Mouse (Mus musculus) midbrain, embryonic 11.5 days (tissue): Measurements from ENCODE around the gene Ubash3b. TPM values are rescaled to one million over a fixed set of nuclear protein-coding genes. Genes with fewer than 3 reads are reported as not detected.

ENCODE experiments used
- ATAC-seq: fragments of 200-750 bp; cut with Nextera tagmentation; 2 replicates; pipeline ENCODE4 v1.8.0; 2017; ENCODE audit warnings: moderate TSS enrichment, moderate library complexity; ENCODE audit not compliant: low FRiP score
- DNase-seq: peaks from one replicate; pipeline ENCODE4 v3.0.0; 2015; ENCODE audit warnings: low spot score; ENCODE audit errors: missing footprints
- H3K27ac ChIP-seq: fragments of 300-500 bp; sonication (generic); 2 replicates; pipeline ENCODE4 v1.5.1; 2014; ENCODE audit warnings: low read depth, low read length
- H3K27me3 ChIP-seq: fragments of 300-500 bp; sonication (generic); 2 replicates; pipeline ENCODE4 v1.6.1; 2014; ENCODE audit warnings: mild to moderate bottlenecking, low read length, moderate library complexity, mixed read lengths; ENCODE audit not compliant: control insufficient read depth, insufficient read depth
- H3K36me3 ChIP-seq: fragments of 300-500 bp; sonication (generic); 2 replicates; pipeline ENCODE4 v1.6.1; 2014; ENCODE audit warnings: mild to moderate bottlenecking, low read length, moderate library complexity, mixed read lengths; ENCODE audit not compliant: control insufficient read depth, insufficient read depth
- H3K4me1 ChIP-seq: fragments of 300-500 bp; sonication (generic); 2 replicates; pipeline ENCODE4 v1.6.1; 2014; ENCODE audit warnings: low read length; ENCODE audit not compliant: control insufficient read depth, insufficient read depth
- H3K4me2 ChIP-seq: fragments of 300-500 bp; sonication (generic); 2 replicates; pipeline ENCODE4 v1.6.1; 2014; ENCODE audit warnings: mild to moderate bottlenecking, moderate library complexity
- H3K4me3 ChIP-seq: fragments of 300-500 bp; sonication (generic); 2 replicates; pipeline ENCODE4 v1.5.1; 2014; ENCODE audit warnings: low read depth, low read length
- H3K9ac ChIP-seq: fragments of 300-500 bp; sonication (generic); 2 replicates; pipeline ENCODE4 v1.6.1; 2014; ENCODE audit warnings: low read length
- H3K9me3 ChIP-seq: fragments of 300-500 bp; sonication (generic); 2 replicates; pipeline ENCODE4 v1.6.1; 2016; ENCODE audit warnings: low read length; ENCODE audit not compliant: control insufficient read depth
- WGBS: fragments of 180-500 bp; shearing (Covaris S2); extraction: QIAGEN DNeasy Blood & Tissue Kit; methylation state at CpG from one replicate; pipeline ENCODE4 v1.1.7; 2014; 5-methylcytosine and 5-hydroxymethylcytosine counted together
- polyA plus RNA-seq: library from polyadenylated mRNA; unstranded; fragments of >200 nt; fragmentation: Nextera tagmentation; extraction: Ambion mirVana; gene quantifications from 2 replicates; pipeline ENCODE4 v1.2.1, GENCODE M21; 2014

Ubash3b gene
- polyA plus RNA-seq, 1 experiment from 2014 or later = 9.4 TPM

- Histone ChIP-seq H3K27ac (no peak overlapping the region), H3K4me3 (no peak overlapping the region), H3K4me2 (no peak overlapping the region), H3K9ac (no peak overlapping the region), H3K4me1 (no peaks in the 10 kb centered on the region), H3K27me3 (no peaks in the 10 kb centered on the region), H3K36me3 (no peaks in the 10 kb centered on the region), H3K9me3 (no peaks in the 10 kb centered on the region)
- peak; percentile 24; the same call in 1 of the 2 replicates for ATAC-seq
- 24% methylated on average over 3 of the region's 3 CpGs for WGBS
- DNase-seq = peak; percentile 97
Measured at GRCm38 (mm10) chr9:41044626-41045025, 116.9 kb downstream of the Ubash3b start.

DNA sequence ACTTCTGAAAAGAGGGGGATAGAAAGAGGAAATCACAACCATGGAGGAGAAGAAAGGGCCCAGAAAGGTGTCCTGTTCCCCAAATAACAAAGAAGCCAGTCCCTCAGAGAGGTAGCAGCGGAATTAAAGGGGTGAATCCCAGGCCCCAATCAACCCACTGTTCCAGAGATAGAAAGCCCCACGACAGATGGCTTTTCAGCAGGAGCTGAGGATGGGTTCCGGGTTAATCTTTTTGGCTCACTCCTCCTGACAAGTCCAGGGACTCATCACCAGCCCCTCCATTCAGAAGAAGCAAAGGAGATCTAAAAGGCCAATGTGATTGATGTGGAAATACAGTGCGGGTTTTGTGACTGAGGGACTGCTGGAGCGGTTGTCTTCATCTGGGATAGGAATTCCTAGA is 117.9 kb downstream of the Ubash3b start:
- Histone ChIP-seq H3K4me1 (no peaks in the 10 kb centered on the region), H3K9ac (no peak overlapping the region), H3K9me3 (no peaks in the 10 kb centered on the region), H3K4me2 (no peak overlapping the region), H3K27me3 (no peaks in the 10 kb centered on the region), H3K36me3 (no peaks in the 10 kb centered on the region), H3K4me3 (no peak overlapping the region), H3K27ac (no peak overlapping the region)
- no peak for DNase-seq
- WGBS = 82% methylated on average over 5 of the region's 5 CpGs
- ATAC-seq = no peak

- 92% methylated on average over 3 of the region's 3 CpGs for WGBS
- Histone ChIP-seq H3K27ac (no peak overlapping the region), H3K9ac (no peak overlapping the region), H3K9me3 (no peaks in the 10 kb centered on the region), H3K4me1 (no peaks in the 10 kb centered on the region), H3K27me3 (no peaks in the 10 kb centered on the region), H3K36me3 (no peaks in the 10 kb centered on the region), H3K4me3 (no peak overlapping the region), H3K4me2 (no peak overlapping the region)
- ATAC-seq (no peak), DNase-seq (no peak)
Measured at GRCm38 (mm10) chr9:41041404-41041803, 120.1 kb downstream of the Ubash3b start.

DNA sequence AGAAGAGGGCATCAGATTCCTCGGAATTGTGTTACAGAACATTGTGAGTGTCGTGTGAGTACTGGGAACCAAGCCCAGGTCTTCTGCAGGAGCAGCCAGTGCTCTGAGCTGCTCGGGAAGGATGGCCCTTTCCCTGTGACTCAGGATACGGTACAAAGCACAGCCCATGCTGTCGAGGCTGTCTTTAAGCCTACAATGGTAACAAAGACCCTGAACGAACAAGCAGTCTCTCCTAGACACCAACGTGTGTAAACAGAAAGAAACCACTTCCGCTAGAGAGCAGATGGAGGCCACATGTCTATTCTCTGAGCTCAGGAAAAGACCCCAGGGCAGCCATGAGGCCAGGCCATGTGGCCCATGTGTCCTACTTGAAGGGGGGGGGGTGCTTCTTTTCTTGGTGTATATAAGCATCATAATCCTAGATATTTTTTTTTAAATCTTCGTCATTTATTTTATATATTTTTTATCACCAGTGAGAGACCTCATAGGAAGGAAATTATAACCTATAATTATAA is 123.3 kb downstream of the Ubash3b start:
- Histone ChIP-seq H3K4me1 (no peaks in the 10 kb centered on the region), H3K4me2 (no peak overlapping the region), H3K27ac (no peak overlapping the region), H3K4me3 (no peak overlapping the region), H3K9ac (no peak overlapping the region), H3K9me3 (no peaks in the 10 kb centered on the region), H3K36me3 (no peaks in the 10 kb centered on the region), H3K27me3 (no peaks in the 10 kb centered on the region)
- peak; percentile 68 for DNase-seq
- 62% methylated on average over 9 of the region's 9 CpGs for WGBS
- ATAC-seq = no peak

DNA sequence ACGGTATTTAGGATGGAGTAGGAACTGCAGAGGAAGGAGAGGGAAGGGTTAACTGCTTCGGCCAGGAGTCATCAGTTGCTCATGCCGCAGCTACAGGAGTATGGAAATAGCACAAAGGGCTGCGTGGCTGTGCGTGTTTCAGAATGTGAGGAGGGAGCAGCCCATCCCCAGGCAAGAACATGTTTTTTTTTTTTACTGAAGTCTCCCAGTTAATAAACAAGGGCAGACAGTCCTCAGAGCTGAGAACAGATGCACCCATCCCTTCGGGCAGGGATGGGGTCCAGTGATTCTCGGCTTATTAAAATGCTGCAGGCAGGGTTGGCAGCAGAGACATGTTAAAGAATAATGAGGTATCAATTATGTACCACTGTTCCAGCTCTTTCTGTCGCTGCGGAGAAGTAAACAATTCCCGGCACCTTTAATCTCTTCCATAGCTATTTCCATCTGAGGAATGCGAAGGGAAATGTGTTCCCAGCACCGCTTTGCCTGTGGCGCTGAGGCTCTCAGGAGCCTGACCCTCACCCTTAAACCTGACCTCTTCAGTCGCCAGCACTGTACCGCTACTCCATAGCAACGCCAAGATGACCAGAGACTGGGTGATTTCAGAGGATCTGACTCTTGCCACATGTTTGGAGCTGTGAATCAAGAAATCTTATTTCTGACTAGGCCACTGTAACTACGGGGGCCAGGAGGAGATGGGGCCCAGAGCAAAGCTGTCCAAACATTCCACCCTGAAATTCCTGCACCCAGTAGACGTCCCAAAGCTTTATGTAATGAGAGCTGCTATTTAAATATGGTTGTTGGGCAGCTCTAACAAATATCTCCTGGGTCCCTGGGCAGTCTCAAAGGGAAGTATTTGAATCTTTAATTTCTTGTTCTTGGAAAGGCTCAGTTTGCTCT is 129.7 kb downstream of the Ubash3b start:
- Histone ChIP-seq H3K9ac (no peak overlapping the region), H3K36me3 (no peaks in the 10 kb centered on the region), H3K27me3 (no peaks in the 10 kb centered on the region), H3K4me2 (no peak overlapping the region), H3K27ac (peak overlapping the region; percentile 20), H3K4me1 (no peaks in the 10 kb centered on the region), H3K9me3 (no peaks in the 10 kb centered on the region), H3K4me3 (no peak overlapping the region)
- peak; percentile 67 for ATAC-seq
- 58% methylated on average over 18 of the region's 18 CpGs for WGBS
- DNase-seq = no peak

DNA sequence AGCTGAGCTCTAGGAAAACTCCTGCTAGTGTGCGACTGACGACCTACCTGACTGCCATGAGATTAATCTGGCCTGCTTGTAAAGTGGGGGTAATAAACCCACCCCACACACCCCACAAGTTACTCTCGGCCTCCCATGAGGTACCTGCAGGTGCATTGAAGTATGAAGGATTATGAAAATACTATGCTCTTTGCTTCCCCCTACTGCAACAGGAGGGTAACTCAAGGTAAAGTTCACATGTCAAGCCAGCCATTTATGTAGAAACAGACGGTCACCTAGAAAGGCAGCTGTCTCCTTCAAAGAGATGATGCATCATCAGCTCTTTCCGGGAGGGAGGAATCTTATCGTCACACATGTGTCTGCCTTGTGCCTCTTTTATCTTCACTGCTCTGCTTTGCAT is 131.7 kb downstream of the Ubash3b start:
- H3K9ac ChIP-seq = no peak overlapping the region
- no peaks in the 10 kb centered on the region for H3K4me1 ChIP-seq
- WGBS = 82% methylated on average over 6 of the region's 6 CpGs
- H3K27ac ChIP-seq = no peak overlapping the region
- H3K4me2 ChIP-seq = no peak overlapping the region
- H3K36me3 ChIP-seq = no peaks in the 10 kb centered on the region
- no peaks in the 10 kb centered on the region for H3K9me3 ChIP-seq
- no peak for DNase-seq
- H3K27me3 ChIP-seq = no peaks in the 10 kb centered on the region
- no peak for ATAC-seq
- H3K4me3 ChIP-seq = no peak overlapping the region

GRCm38 (mm10) chr9:41028470-41028869 is 133.0 kb downstream of the Ubash3b start:
- Histone ChIP-seq H3K9ac (no peak overlapping the region), H3K4me1 (no peaks in the 10 kb centered on the region), H3K4me2 (no peak overlapping the region), H3K9me3 (no peaks in the 10 kb centered on the region), H3K36me3 (no peaks in the 10 kb centered on the region), H3K27ac (no peak overlapping the region), H3K27me3 (no peaks in the 10 kb centered on the region), H3K4me3 (no peak overlapping the region)
- DNase-seq (peak; percentile 93), ATAC-seq (no peak)
- 43% methylated on average over 5 of the region's 5 CpGs for WGBS

- Histone ChIP-seq H3K9ac (no peak overlapping the region), H3K27ac (no peak overlapping the region), H3K36me3 (no peaks in the 10 kb centered on the region), H3K9me3 (no peaks in the 10 kb centered on the region), H3K4me1 (no peaks in the 10 kb centered on the region), H3K4me3 (no peak overlapping the region), H3K27me3 (no peaks in the 10 kb centered on the region), H3K4me2 (no peak overlapping the region)
- DNase-seq (no peak), ATAC-seq (no peak)
- 71% methylated on average over 3 of the region's 3 CpGs for WGBS
Measured at GRCm38 (mm10) chr9:41021690-41022089, 139.8 kb downstream of the Ubash3b start.

DNA sequence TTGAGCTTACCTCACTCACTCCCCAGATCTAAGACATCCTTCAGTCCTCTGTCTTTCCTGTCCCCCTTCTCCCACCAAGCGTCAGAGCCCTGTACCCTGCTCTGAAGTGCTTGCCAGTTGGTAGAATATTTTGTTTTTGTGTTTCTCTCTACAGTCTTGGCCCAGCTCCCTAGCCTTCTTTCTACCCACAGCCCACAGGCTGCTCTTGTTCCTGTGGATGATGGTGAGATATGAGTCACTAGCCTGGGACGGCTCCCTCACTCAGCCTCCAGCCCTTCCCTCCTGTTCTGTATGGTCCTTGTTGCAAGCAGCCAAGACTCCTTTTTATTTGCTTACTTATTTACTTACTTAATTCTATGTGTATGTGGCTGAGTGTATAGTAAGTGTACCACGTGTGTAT is 141.0 kb downstream of the Ubash3b start:
- ATAC-seq (no peak), DNase-seq (no peak)
- Histone ChIP-seq H3K4me1 (no peaks in the 10 kb centered on the region), H3K27me3 (no peaks in the 10 kb centered on the region), H3K27ac (no peak overlapping the region), H3K36me3 (no peaks in the 10 kb centered on the region), H3K9me3 (no peaks in the 10 kb centered on the region), H3K4me2 (no peak overlapping the region), H3K4me3 (no peak overlapping the region), H3K9ac (no peak overlapping the region)
- WGBS = 88% methylated on average over 3 of the region's 3 CpGs
